Mouse (Mus musculus): ENCODE measurements around the gene Adam12. TPM values are rescaled to one million over a fixed set of nuclear protein-coding genes. Genes with fewer than 3 reads are reported as not detected.
A peak's percentile ranks its signal among the peaks of the same experiment; 100 is the strongest.

The Adam12 gene
- polyA plus RNA-seq, 1 experiment from 2014 or later = 5.4 TPM

DNA sequence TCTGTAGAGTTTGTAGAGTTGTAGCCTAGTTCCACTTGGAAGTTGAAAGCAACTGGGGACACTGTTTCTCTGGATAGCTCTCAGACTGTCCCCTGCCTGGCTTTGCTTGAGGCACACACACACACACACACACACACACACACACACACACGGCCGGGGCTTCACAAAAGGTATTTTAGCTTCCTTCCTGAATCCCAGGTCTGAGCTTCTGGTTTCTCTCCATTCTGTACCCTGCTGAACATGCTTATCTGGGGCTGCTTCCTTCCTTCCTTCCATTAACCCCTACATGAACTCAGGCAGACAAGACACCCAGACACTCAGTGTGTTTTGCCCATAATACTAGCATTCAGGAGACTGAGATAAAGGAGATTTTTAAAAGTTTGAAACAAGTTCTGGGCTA is 2.0 kb downstream of the Adam12 start:
- Histone ChIP-seq H3K4me3 (ENCODE audit: low read depth, low read length) (no peak overlapping the region), H3K9me3 (ENCODE audit: control insufficient read depth, low read length) (no peaks in the 10 kb centered on the region), H3K36me3 (ENCODE audit: control insufficient read depth, insufficient read depth, low read length) (no peaks in the 10 kb centered on the region), H3K27ac (ENCODE audit: low read depth, low read length) (no peak overlapping the region), H3K4me1 (ENCODE audit: control insufficient read depth, insufficient read depth, low read length) (peaks cover 7% of the 10 kb centered on the region; the same call in 1 of the 2 replicates), H3K9ac (ENCODE audit: low read length) (no peak overlapping the region), H3K27me3 (ENCODE audit: control insufficient read depth, insufficient read depth, low read length) (0 out of 2 replicates have a peak, but pooled peaks cover 6% of the 10 kb centered on the region), H3K4me2 (ENCODE audit: low read depth) (no peak overlapping the region)
- ATAC-seq (ENCODE audit: insufficient read depth, low FRiP score, low TSS enrichment) (no peak), DNase-seq (ENCODE audit: low spot score) (no peak)
- 92% methylated on average over 2 of the region's 2 CpGs for WGBS

DNA sequence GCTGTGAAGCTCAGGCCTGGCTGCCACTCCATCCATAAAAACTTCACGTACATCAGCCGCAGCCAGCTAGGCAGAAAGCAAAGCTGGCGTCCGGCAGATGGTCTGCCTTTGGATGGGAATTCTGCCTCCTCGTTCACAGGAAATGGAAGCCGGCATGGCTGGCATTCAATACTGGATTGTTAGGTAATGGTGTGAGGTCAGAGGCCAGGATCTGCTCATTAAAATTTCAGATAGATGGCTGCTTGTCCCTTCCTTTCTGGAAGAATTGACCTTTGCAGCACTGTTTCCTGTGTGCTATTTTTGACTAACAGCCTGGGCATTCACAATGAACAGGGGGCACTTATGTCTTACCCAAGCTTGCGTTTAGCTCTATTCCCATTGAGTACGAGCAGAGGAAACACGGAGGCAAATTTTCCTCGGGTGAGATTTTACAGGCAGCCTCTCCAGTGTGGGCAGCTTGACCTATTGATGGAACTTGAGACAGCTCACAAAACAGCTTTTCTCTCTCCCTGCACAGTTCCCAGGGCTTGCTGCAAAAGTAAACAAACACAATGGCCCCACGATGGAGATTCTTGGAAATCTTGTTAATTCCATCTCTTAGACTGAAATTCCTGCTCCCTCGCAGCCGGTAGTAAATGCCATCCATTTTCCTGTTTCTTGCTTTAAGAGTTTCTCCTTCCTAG is 4.0 kb downstream of the Adam12 start:
- Histone ChIP-seq H3K27me3 (ENCODE audit: control insufficient read depth, insufficient read depth, low read length) (0 out of 2 replicates have a peak, but pooled peaks cover 6% of the 10 kb centered on the region), H3K36me3 (ENCODE audit: control insufficient read depth, insufficient read depth, low read length) (no peaks in the 10 kb centered on the region), H3K4me3 (ENCODE audit: low read depth, low read length) (no peak overlapping the region), H3K9me3 (ENCODE audit: control insufficient read depth, low read length) (no peaks in the 10 kb centered on the region), H3K27ac (ENCODE audit: low read depth, low read length) (no peak overlapping the region), H3K4me1 (ENCODE audit: control insufficient read depth, insufficient read depth, low read length) (peaks cover 7% of the 10 kb centered on the region; the same call in 1 of the 2 replicates), H3K9ac (ENCODE audit: low read length) (no peak overlapping the region), H3K4me2 (ENCODE audit: low read depth) (no peak overlapping the region)
- DNase-seq (ENCODE audit: low spot score) = peak; percentile 49
- ATAC-seq (ENCODE audit: insufficient read depth, low FRiP score, low TSS enrichment) = no peak
- WGBS = 28% methylated on average over 13 of the region's 13 CpGs

- no peaks in the 10 kb centered on the region for H3K9me3 ChIP-seq (ENCODE audit: control insufficient read depth, low read length)
- 80% methylated on average over 4 of the region's 4 CpGs for WGBS
- no peak overlapping the region for H3K4me3 ChIP-seq (ENCODE audit: low read depth, low read length)
- DNase-seq (ENCODE audit: low spot score) (no peak), ATAC-seq (ENCODE audit: insufficient read depth, low FRiP score, low TSS enrichment) (no peak)
- H3K27me3 ChIP-seq (ENCODE audit: control insufficient read depth, insufficient read depth, low read length) = 0 out of 2 replicates have a peak, but pooled peaks cover 6% of the 10 kb centered on the region
- no peak overlapping the region for H3K9ac ChIP-seq (ENCODE audit: low read length)
- H3K4me2 ChIP-seq (ENCODE audit: low read depth) = no peak overlapping the region
- no peak overlapping the region for H3K27ac ChIP-seq (ENCODE audit: low read depth, low read length)
- peaks cover 7% of the 10 kb centered on the region; the same call in 1 of the 2 replicates for H3K4me1 ChIP-seq (ENCODE audit: control insufficient read depth, insufficient read depth, low read length)
- no peaks in the 10 kb centered on the region for H3K36me3 ChIP-seq (ENCODE audit: control insufficient read depth, insufficient read depth, low read length)
Measured at GRCm38 (mm10) chr7:134227101-134227500, 4.8 kb downstream of the Adam12 start.

GRCm38 (mm10) chr7:134226231-134226630 is 5.7 kb downstream of the Adam12 start:
- H3K27me3 ChIP-seq (ENCODE audit: control insufficient read depth, insufficient read depth, low read length) = 0 out of 2 replicates have a peak, but pooled peaks cover 6% of the 10 kb centered on the region
- DNase-seq (ENCODE audit: low spot score) (no peak), ATAC-seq (ENCODE audit: insufficient read depth, low FRiP score, low TSS enrichment) (no peak)
- no peak overlapping the region for H3K9ac ChIP-seq (ENCODE audit: low read length)
- peaks cover 7% of the 10 kb centered on the region; the same call in 1 of the 2 replicates for H3K4me1 ChIP-seq (ENCODE audit: control insufficient read depth, insufficient read depth, low read length)
- H3K27ac ChIP-seq (ENCODE audit: low read depth, low read length) = no peak overlapping the region
- no peak overlapping the region for H3K4me3 ChIP-seq (ENCODE audit: low read depth, low read length)
- no peaks in the 10 kb centered on the region for H3K9me3 ChIP-seq (ENCODE audit: control insufficient read depth, low read length)
- H3K4me2 ChIP-seq (ENCODE audit: low read depth) = no peak overlapping the region
- 70% methylated on average over 3 of the region's 3 CpGs for WGBS
- H3K36me3 ChIP-seq (ENCODE audit: control insufficient read depth, insufficient read depth, low read length) = no peaks in the 10 kb centered on the region

- 0 out of 2 replicates have a peak, but pooled peaks cover 6% of the 10 kb centered on the region for H3K27me3 ChIP-seq (ENCODE audit: control insufficient read depth, insufficient read depth, low read length)
- H3K4me3 ChIP-seq (ENCODE audit: low read depth, low read length) = peak overlapping the region; percentile 65
- H3K27ac ChIP-seq (ENCODE audit: low read depth, low read length) = no peak overlapping the region
- no peaks in the 10 kb centered on the region for H3K36me3 ChIP-seq (ENCODE audit: control insufficient read depth, insufficient read depth, low read length)
- ATAC-seq (ENCODE audit: insufficient read depth, low FRiP score, low TSS enrichment) (peak; percentile 67), DNase-seq (ENCODE audit: low spot score) (peak; percentile 67)
- WGBS = under 1% methylated on average over 78 of the region's 90 CpGs
- no peaks in the 10 kb centered on the region for H3K9me3 ChIP-seq (ENCODE audit: control insufficient read depth, low read length)
- H3K9ac ChIP-seq (ENCODE audit: low read length) = peak overlapping the region; percentile 62
- peak overlapping the region; percentile 89 for H3K4me2 ChIP-seq (ENCODE audit: low read depth)
- peaks cover 7% of the 10 kb centered on the region; the same call in 1 of the 2 replicates for H3K4me1 ChIP-seq (ENCODE audit: control insufficient read depth, insufficient read depth, low read length)
Measured at GRCm38 (mm10) chr7:134224741-134225612, 7.0 kb downstream of the Adam12 start.

DNA sequence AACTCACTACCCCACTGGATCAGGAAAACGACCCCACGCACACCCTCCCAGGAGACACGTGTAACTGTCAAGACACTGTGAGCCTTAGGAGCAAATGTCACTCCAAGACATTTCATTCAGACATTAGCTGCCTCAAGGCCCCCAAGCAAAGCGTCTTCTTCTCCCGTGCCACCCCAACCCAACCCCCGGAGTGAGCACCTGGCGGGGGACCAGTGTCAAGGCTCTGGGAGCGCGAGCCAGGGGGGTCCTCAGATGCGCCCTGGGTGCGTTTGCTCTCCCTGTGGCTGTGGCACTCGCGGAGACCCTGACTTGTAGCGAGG is 7.6 kb downstream of the Adam12 start:
- Histone ChIP-seq H3K4me3 (ENCODE audit: low read depth, low read length) (peak overlapping the region; percentile 65), H3K27me3 (ENCODE audit: control insufficient read depth, insufficient read depth, low read length) (0 out of 2 replicates have a peak, but pooled peaks cover 6% of the 10 kb centered on the region), H3K36me3 (ENCODE audit: control insufficient read depth, insufficient read depth, low read length) (no peaks in the 10 kb centered on the region), H3K4me2 (ENCODE audit: low read depth) (peak overlapping the region; percentile 89), H3K9ac (ENCODE audit: low read length) (peak overlapping the region; percentile 62), H3K9me3 (ENCODE audit: control insufficient read depth, low read length) (no peaks in the 10 kb centered on the region), H3K4me1 (ENCODE audit: control insufficient read depth, insufficient read depth, low read length) (peaks cover 7% of the 10 kb centered on the region; the same call in 1 of the 2 replicates), H3K27ac (ENCODE audit: low read depth, low read length) (no peak overlapping the region)
- WGBS = 1% methylated on average over 14 of the region's 14 CpGs
- DNase-seq (ENCODE audit: low spot score) (no peak), ATAC-seq (ENCODE audit: insufficient read depth, low FRiP score, low TSS enrichment) (no peak; the same call in 1 of the 2 replicates)

DNA sequence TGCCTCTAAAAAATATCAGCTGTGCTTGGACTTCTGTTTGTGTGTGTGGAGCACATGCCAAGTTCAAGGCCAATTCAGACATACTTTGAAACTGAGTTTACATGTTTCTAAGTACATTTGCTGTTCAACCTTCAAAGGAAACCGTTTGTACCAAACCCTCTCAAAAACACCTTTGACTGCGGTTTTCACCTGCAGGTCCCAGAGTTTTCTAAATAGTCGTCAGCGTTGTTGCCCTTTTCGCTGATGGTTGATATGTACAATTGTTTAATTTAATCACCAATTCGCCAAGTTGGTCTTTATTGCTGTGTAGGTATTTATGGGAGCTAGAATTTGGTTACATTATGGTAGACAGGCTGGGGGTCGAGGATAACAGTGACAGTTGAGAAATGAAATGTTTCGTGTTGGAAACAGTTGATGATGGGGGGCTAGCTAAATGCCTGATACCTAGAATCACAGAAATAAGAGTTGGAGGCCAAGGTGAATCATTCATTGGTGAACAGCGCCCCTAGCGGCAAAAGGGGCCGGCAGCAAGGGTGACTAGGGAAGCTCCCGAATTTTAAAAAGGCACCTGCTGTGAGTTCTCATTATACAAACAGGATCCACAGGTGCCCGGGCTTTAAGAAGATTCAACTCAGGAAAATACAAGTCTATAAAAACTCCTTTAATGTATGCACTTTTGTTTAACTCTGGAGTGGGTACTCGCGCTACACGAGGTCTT is 8.3 kb downstream of the Adam12 start:
- peak overlapping the region; percentile 89 for H3K4me2 ChIP-seq (ENCODE audit: low read depth)
- peak overlapping the region; percentile 65 for H3K4me3 ChIP-seq (ENCODE audit: low read depth, low read length)
- no peaks in the 10 kb centered on the region for H3K36me3 ChIP-seq (ENCODE audit: control insufficient read depth, insufficient read depth, low read length)
- H3K27ac ChIP-seq (ENCODE audit: low read depth, low read length) = no peak overlapping the region
- no peaks in the 10 kb centered on the region for H3K9me3 ChIP-seq (ENCODE audit: control insufficient read depth, low read length)
- 28% methylated on average over 16 of the region's 16 CpGs for WGBS
- ATAC-seq (ENCODE audit: insufficient read depth, low FRiP score, low TSS enrichment) (no peak), DNase-seq (ENCODE audit: low spot score) (peak; percentile 85)
- H3K9ac ChIP-seq (ENCODE audit: low read length) = no peak overlapping the region
- H3K4me1 ChIP-seq (ENCODE audit: control insufficient read depth, insufficient read depth, low read length) = peaks cover 7% of the 10 kb centered on the region; the same call in 1 of the 2 replicates
- 0 out of 2 replicates have a peak, but pooled peaks cover 6% of the 10 kb centered on the region for H3K27me3 ChIP-seq (ENCODE audit: control insufficient read depth, insufficient read depth, low read length)

DNA sequence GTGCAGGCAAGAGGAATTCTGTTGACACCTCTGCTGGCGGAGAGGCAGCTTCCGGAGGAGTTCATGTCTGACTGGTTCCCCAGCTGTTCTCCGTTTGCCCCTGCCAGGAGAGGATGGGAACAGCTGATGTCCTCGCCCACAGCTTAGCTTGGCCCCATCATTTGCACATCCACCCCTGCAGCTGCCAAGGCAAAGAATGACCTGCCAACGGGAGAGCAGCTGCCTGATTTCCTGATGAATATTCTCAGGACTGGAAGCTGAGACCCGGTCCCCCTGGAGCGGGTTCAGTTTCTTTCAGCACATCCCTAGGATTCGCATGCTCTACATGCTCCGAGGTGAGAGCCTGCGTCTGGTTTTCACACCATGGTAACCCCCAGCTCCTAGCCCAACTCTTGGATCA is 24.0 kb downstream of the Adam12 start:
- 61% methylated on average over 10 of the region's 10 CpGs for WGBS
- no peak for DNase-seq (ENCODE audit: low spot score)
- no peak for ATAC-seq (ENCODE audit: insufficient read depth, low FRiP score, low TSS enrichment)

More for the DNA sequence above, 24.0 kb downstream of the Adam12 start:
- Histone ChIP-seq H3K4me3 (ENCODE audit: low read depth, low read length) (no peak overlapping the region), H3K27me3 (ENCODE audit: control insufficient read depth, insufficient read depth, low read length) (no peaks in the 10 kb centered on the region), H3K36me3 (ENCODE audit: control insufficient read depth, insufficient read depth, low read length) (no peaks in the 10 kb centered on the region), H3K4me2 (ENCODE audit: low read depth) (no peak overlapping the region), H3K27ac (ENCODE audit: low read depth, low read length) (no peak overlapping the region), H3K9ac (ENCODE audit: low read length) (no peak overlapping the region), H3K9me3 (ENCODE audit: control insufficient read depth, low read length) (no peaks in the 10 kb centered on the region), H3K4me1 (ENCODE audit: control insufficient read depth, insufficient read depth, low read length) (no peaks in the 10 kb centered on the region)

All from neural tube, embryonic 11.5 days (tissue).